ENCODE assay signal across 8 mouse cellular contexts in genomic region chr10:30618091-30618917, GRCm38 (mm10). TPM values are rescaled to one million over a fixed set of nuclear protein-coding genes. Genes with fewer than 3 reads are reported as not detected.
A peak's percentile ranks its signal among the peaks of the same experiment; 100 is the strongest.
DNase-seq lines count a peak whose midpoint lies in the region; ATAC-seq and TF ChIP-seq lines count a peak whose summit lies in the region.

No protein-coding gene starts in this region.

- WGBS in embryonic facial prominence, embryonic 13.5 days: 1% methylated on average over 49 of the region's 49 CpGs
- whole genome bisulfite sequencing in kidney, adult 2 months: 1% methylated on average over 49 of the region's 49 CpGs
- WGBS in limb, embryonic 12.5 days: 1% methylated on average over 49 of the region's 49 CpGs
- 1% methylated on average over 49 of the region's 49 CpGs for WGBS in midbrain, embryonic 15.5 days
- WGBS in spleen, adult 2 months: 1% methylated on average over 49 of the region's 49 CpGs

- H3K9ac ChIP-seq in embryonic facial prominence, embryonic 13.5 days: peak overlapping the region; percentile 80
- H3K9ac ChIP-seq in limb, embryonic 12.5 days (replicated peaks): peak overlapping the region; percentile 71
- H3K9ac ChIP-seq in midbrain, embryonic 15.5 days: peak overlapping the region; percentile 78

- peak overlapping the region; percentile 95 for H3K27ac ChIP-seq in embryonic facial prominence, embryonic 13.5 days
- H3K27ac ChIP-seq in kidney, adult 2 months (ENCODE audit: insufficient read depth, low read depth, low read length): peak overlapping the region; percentile 84
- H3K27ac ChIP-seq in limb, embryonic 12.5 days: peak overlapping the region; percentile 96
- H3K27ac ChIP-seq in midbrain, embryonic 15.5 days: peak overlapping the region; percentile 96
- peak overlapping the region; percentile 100 for H3K27ac ChIP-seq in spleen, adult 2 months (ENCODE audit: insufficient read depth, low read length)

- peak; percentile 100 for ATAC-seq in embryonic facial prominence, embryonic 13.5 days (ENCODE audit: insufficient number of reproducible peaks, insufficient read depth, low FRiP score, low TSS enrichment, low read depth)
- ATAC-seq in limb, embryonic 12.5 days (ENCODE audit: insufficient number of reproducible peaks, insufficient read depth, low FRiP score, low TSS enrichment, low read depth): peak; percentile 100
- peak; percentile 100 for ATAC-seq in midbrain, embryonic 15.5 days (replicated peaks)

- peak; percentile 68 for TF ChIP-seq POLR2A in kidney, adult 2 months (IDR thresholded peaks at IDR 0.05; ENCODE audit: low read depth, low read length)
- TF ChIP-seq POLR2A in spleen, adult 2 months (IDR thresholded peaks at IDR 0.05; ENCODE audit: low read depth, low read length): peak; percentile 36

- H3K4me2 ChIP-seq in embryonic facial prominence, embryonic 13.5 days: peak overlapping the region; percentile 72
- H3K4me2 ChIP-seq in limb, embryonic 12.5 days: peak overlapping the region; percentile 70
- peak overlapping the region; percentile 70 for H3K4me2 ChIP-seq in midbrain, embryonic 15.5 days

- no peaks in the 10 kb centered on the region for H3K9me3 ChIP-seq in embryonic facial prominence, embryonic 13.5 days
- H3K9me3 ChIP-seq in limb, embryonic 12.5 days: no peaks in the 10 kb centered on the region
- H3K9me3 ChIP-seq in midbrain, embryonic 15.5 days: no peaks in the 10 kb centered on the region

- no peaks in the 10 kb centered on the region for H3K36me3 ChIP-seq in embryonic facial prominence, embryonic 13.5 days
- no peaks in the 10 kb centered on the region for H3K36me3 ChIP-seq in kidney, adult 2 months (ENCODE audit: control insufficient read depth, insufficient read depth, low read length)
- no peaks in the 10 kb centered on the region for H3K36me3 ChIP-seq in limb, embryonic 12.5 days
- H3K36me3 ChIP-seq in midbrain, embryonic 15.5 days (replicated peaks): no peaks in the 10 kb centered on the region
- 0 out of 2 replicates have a peak, but pooled peaks cover 1% of the 10 kb centered on the region for H3K36me3 ChIP-seq in spleen, adult 2 months (ENCODE audit: control insufficient read depth, insufficient read depth, low read length)

- H3K4me1 ChIP-seq in embryonic facial prominence, embryonic 13.5 days: peaks cover 3% of the 10 kb centered on the region
- H3K4me1 ChIP-seq in kidney, adult 2 months (ENCODE audit: control insufficient read depth, insufficient read depth, low read length): no peaks in the 10 kb centered on the region
- H3K4me1 ChIP-seq in limb, embryonic 12.5 days (replicated peaks): peaks cover 3% of the 10 kb centered on the region; the same call in 1 of the 2 replicates
- H3K4me1 ChIP-seq in midbrain, embryonic 15.5 days: peaks cover 6% of the 10 kb centered on the region
- H3K4me1 ChIP-seq in spleen, adult 2 months (ENCODE audit: control insufficient read depth, insufficient read depth, insufficient read length): peaks cover 3% of the 10 kb centered on the region

- 0 out of 2 replicates have a peak, but pooled peaks have one; percentile 19 for TF ChIP-seq CTCF in kidney, adult 2 months (conservative IDR thresholded peaks at IDR 0.05; ENCODE audit: insufficient read depth, insufficient read length, low read depth, low read length)
- TF ChIP-seq CTCF in spleen, adult 2 months (IDR thresholded peaks at IDR 0.05; ENCODE audit: extremely low read depth, insufficient read depth, insufficient read length, insufficient replicate concordance): 0 out of 2 replicates have a peak, but pooled peaks have one; percentile 0

- H3K4me3 ChIP-seq in embryonic facial prominence, embryonic 13.5 days: peak overlapping the region; percentile 62
- H3K4me3 ChIP-seq in kidney, adult 2 months (ENCODE audit: insufficient read depth, low read depth, low read length): peak overlapping the region; percentile 63
- peak overlapping the region; percentile 60 for H3K4me3 ChIP-seq in limb, embryonic 12.5 days (replicated peaks)
- H3K4me3 ChIP-seq in midbrain, embryonic 15.5 days: peak overlapping the region; percentile 87
- H3K4me3 ChIP-seq in spleen, adult 2 months (ENCODE audit: extremely low read depth, insufficient read depth, insufficient read length): peak overlapping the region; percentile 99

- DNase-seq in 3134 (ENCODE audit: extremely low read depth, insufficient read length, low spot score): peak; percentile 98
- peak; percentile 99 for DNase-seq in adrenal gland, postnatal 36 days
- DNase-seq in heart, adult 18-20 months: peak; percentile 98 to 99
- peak; percentile 99 for DNase-seq in kidney, adult 2 months
- DNase-seq in spleen, adult 2 months (ENCODE audit: low read depth in 1 of 2, low spot score in 2 of 2): peak; percentile 98

- H3K27me3 ChIP-seq in embryonic facial prominence, embryonic 13.5 days: no peaks in the 10 kb centered on the region
- H3K27me3 ChIP-seq in kidney, adult 2 months (replicated peaks; ENCODE audit: control insufficient read depth, insufficient read depth, low read length): no peaks in the 10 kb centered on the region
- 0 out of 2 replicates have a peak, but pooled peaks cover 5% of the 10 kb centered on the region for H3K27me3 ChIP-seq in limb, embryonic 12.5 days
- H3K27me3 ChIP-seq in midbrain, embryonic 15.5 days (replicated peaks): no peaks in the 10 kb centered on the region; the same call in 1 of the 2 replicates
- no peaks in the 10 kb centered on the region for H3K27me3 ChIP-seq in spleen, adult 2 months (ENCODE audit: control insufficient read depth, insufficient read depth, low read length)

RNA-seq across cellular contexts. Expression of gene Hint3, which starts 11.1 kb away (rescaled TPM):
- 10 to 100 TPM; 43.6 to 58.2 TPM for total RNA-seq in adrenal gland, postnatal 36 days (2021)
- polyA plus RNA-seq in embryonic facial prominence, embryonic 13.5 days (2015; fragmentation: Nextera tagmentation; extraction: Ambion mirVana): 17.7 and 22.1 TPM in 2 replicates
- total RNA-seq in heart, adult 18-20 months (2021): 10 to 100 TPM; 89.6 to 92.2 TPM
- polyA plus RNA-seq in kidney, adult 2 months (2012; rRNA removed): 17.5 and 20.3 TPM in 2 replicates
- 17.2 and 19.4 TPM in 2 replicates for polyA plus RNA-seq in limb, embryonic 12.5 days (2016; fragmentation: Nextera tagmentation; extraction: Ambion mirVana)
- 15.7 and 19.3 TPM in 2 replicates for polyA plus RNA-seq in midbrain, embryonic 15.5 days (2015; fragmentation: Nextera tagmentation; extraction: Ambion mirVana)
- polyA plus RNA-seq in spleen, adult 2 months (2012; rRNA removed): 3.6 and 4.8 TPM in 2 replicates

RNA-seq across cellular contexts. Expression of gene Trmt11, which starts 17.8 kb away (rescaled TPM):
- total RNA-seq in adrenal gland, postnatal 36 days (2021): 10 to 100 TPM in 1 of 2 experiments, 1 to 10 TPM in 1; 9.5 to 10.1 TPM
- polyA plus RNA-seq in embryonic facial prominence, embryonic 13.5 days (2015; fragmentation: Nextera tagmentation; extraction: Ambion mirVana): 32.1 and 34.7 TPM in 2 replicates
- 1 to 10 TPM; 4.6 to 7.8 TPM for total RNA-seq in heart, adult 18-20 months (2021)
- 0.84 and 1.4 TPM in 2 replicates for polyA plus RNA-seq in kidney, adult 2 months (2012; rRNA removed)
- 34.4 and 35.2 TPM in 2 replicates for polyA plus RNA-seq in limb, embryonic 12.5 days (2016; fragmentation: Nextera tagmentation; extraction: Ambion mirVana)
- polyA plus RNA-seq in midbrain, embryonic 15.5 days (2015; fragmentation: Nextera tagmentation; extraction: Ambion mirVana): 20.5 and 23.4 TPM in 2 replicates
- polyA plus RNA-seq in spleen, adult 2 months (2012; rRNA removed): 0.54 and 0.76 TPM in 2 replicates

Comparison
In these comparisons a context has a peak if more than half of its experiments do, and no peak if none do; other contexts are left out.
1. Peak in every context shown above with its lines: DNase-seq, ATAC-seq, H3K4me3 ChIP-seq and H3K27ac ChIP-seq.